Mouse (Mus musculus) midbrain, embryonic 10.5 days (tissue): ENCODE results near the gene Foxp1. TPM values are rescaled to one million over a fixed set of nuclear protein-coding genes. Genes with fewer than 3 reads are reported as not detected.

Experiments
- DNase-seq: peaks from one replicate; pipeline ENCODE4 v3.0.0-alpha.2; 2017; ENCODE audit warnings: low spot score
- H3K27ac ChIP-seq: fragments of 300-500 bp; sonication (generic); replicated peaks from 2 replicates; pipeline ENCODE4 v1.5.1; 2016; ENCODE audit warnings: mild to moderate bottlenecking
- H3K27me3 ChIP-seq: fragments of 300-500 bp; sonication (generic); 2 replicates; pipeline ENCODE4 v1.6.1; 2016; ENCODE audit warnings: low read depth, mild to moderate bottlenecking; ENCODE audit not compliant: poor library complexity, severe bottlenecking
- H3K36me3 ChIP-seq: fragments of 300-500 bp; sonication (generic); 2 replicates; pipeline ENCODE4 v1.6.1; 2016; ENCODE audit warnings: mild to moderate bottlenecking, moderate library complexity
- H3K4me1 ChIP-seq: fragments of 300-500 bp; sonication (generic); 2 replicates; pipeline ENCODE4 v1.6.1; 2016
- H3K4me3 ChIP-seq: fragments of 300-500 bp; sonication (generic); 2 replicates; pipeline ENCODE4 v1.5.1; 2016; ENCODE audit warnings: mild to moderate bottlenecking, moderate library complexity
- H3K9me3 ChIP-seq: fragments of 300-500 bp; sonication (generic); replicated peaks from 2 replicates; pipeline ENCODE4 v1.6.1; 2016; ENCODE audit warnings: mild to moderate bottlenecking
- WGBS: fragments of 180-500 bp; shearing (Covaris S2); methylation state at CpG from one replicate; pipeline ENCODE4 v1.1.7; 2016; 5-methylcytosine and 5-hydroxymethylcytosine counted together
- microRNA-seq: library from miRNA; unstranded; fragments of <30 nt; microRNA quantifications from one replicate; pipeline ENCODE4, GENCODE M21; 2017
- polyA plus RNA-seq: library from polyadenylated mRNA; unstranded; fragments of >200 nt; fragmentation: Nextera tagmentation; extraction: Ambion mirVana; gene quantifications from 2 replicates; pipeline ENCODE4 v1.2.1, GENCODE M21; 2016

Gene Foxp1
- polyA plus RNA-seq, 1 experiment from 2014 or later: 63.7 TPM

- Histone ChIP-seq H3K4me1 (peaks cover 17% of the 10 kb centered on the region), H3K4me3 (no peak overlapping the region), H3K27me3 (no peaks in the 10 kb centered on the region), H3K9me3 (no peaks in the 10 kb centered on the region; the same call in 1 of the 2 replicates), H3K36me3 (peaks cover 94% of the 10 kb centered on the region), H3K27ac (no peak overlapping the region)
- 94% methylated on average over 10 of the region's 10 CpGs for WGBS
- no peak for DNase-seq
Observed at GRCm38 (mm10) chr6:98934381-98934780, 588.1 kb downstream of the Foxp1 start.

- peaks cover 95% of the 10 kb centered on the region for H3K36me3 ChIP-seq
- H3K27ac ChIP-seq: no peak overlapping the region
- H3K27me3 ChIP-seq: no peaks in the 10 kb centered on the region
- H3K9me3 ChIP-seq: no peaks in the 10 kb centered on the region; the same call in 1 of the 2 replicates
- no peak overlapping the region for H3K4me3 ChIP-seq
- peaks cover 6% of the 10 kb centered on the region for H3K4me1 ChIP-seq
- no peak for DNase-seq
- 90% methylated on average over 18 of the region's 18 CpGs for WGBS
Observed at GRCm38 (mm10) chr6:98933135-98933724, 589.3 kb downstream of the Foxp1 start.

- H3K36me3 ChIP-seq: peaks cover 86% of the 10 kb centered on the region
- no peak for DNase-seq
- no peaks in the 10 kb centered on the region; the same call in 1 of the 2 replicates for H3K9me3 ChIP-seq
- no peaks in the 10 kb centered on the region for H3K27me3 ChIP-seq
- no peak overlapping the region for H3K4me3 ChIP-seq
- no peaks in the 10 kb centered on the region; the same call in 1 of the 2 replicates for H3K4me1 ChIP-seq
- 93% methylated on average over 8 of the region's 8 CpGs for WGBS
- no peak overlapping the region for H3K27ac ChIP-seq
Observed at GRCm38 (mm10) chr6:98931881-98932540, 590.5 kb downstream of the Foxp1 start.

GRCm38 (mm10) chr6:98930652-98931300 lies 591.7 kb downstream of the Foxp1 start:
- WGBS: 95% methylated on average over 15 of the region's 15 CpGs
- H3K9me3 ChIP-seq: no peaks in the 10 kb centered on the region; the same call in 1 of the 2 replicates
- no peak overlapping the region for H3K4me3 ChIP-seq
- H3K27me3 ChIP-seq: no peaks in the 10 kb centered on the region
- no peak for DNase-seq
- H3K4me1 ChIP-seq: no peaks in the 10 kb centered on the region; the same call in 1 of the 2 replicates
- peaks cover 74% of the 10 kb centered on the region for H3K36me3 ChIP-seq
- H3K27ac ChIP-seq: no peak overlapping the region

- H3K36me3 ChIP-seq: peaks cover 63% of the 10 kb centered on the region
- no peaks in the 10 kb centered on the region; the same call in 1 of the 2 replicates for H3K9me3 ChIP-seq
- DNase-seq: no peak
- WGBS: 89% methylated on average over 8 of the region's 8 CpGs
- H3K27ac ChIP-seq: no peak overlapping the region
- H3K27me3 ChIP-seq: no peaks in the 10 kb centered on the region
- no peak overlapping the region for H3K4me3 ChIP-seq
- no peaks in the 10 kb centered on the region; the same call in 1 of the 2 replicates for H3K4me1 ChIP-seq
Observed at GRCm38 (mm10) chr6:98928365-98928764, 594.2 kb downstream of the Foxp1 start.

GRCm38 (mm10) chr6:98901259-98901658 lies 621.3 kb downstream of the Foxp1 start:
- H3K4me3 ChIP-seq: no peak overlapping the region
- WGBS: 91% methylated on average over 6 of the region's 6 CpGs

GRCm38 (mm10) chr6:98878208-98878607 lies 644.3 kb downstream of the Foxp1 start:
- no peak overlapping the region for H3K4me3 ChIP-seq
- no peak for DNase-seq
- no peaks in the 10 kb centered on the region for H3K4me1 ChIP-seq
- 90% methylated on average over 1 of the region's 1 CpGs for WGBS
- H3K27me3 ChIP-seq: no peaks in the 10 kb centered on the region
- H3K27ac ChIP-seq: no peak overlapping the region
- H3K9me3 ChIP-seq: no peaks in the 10 kb centered on the region
- no peaks in the 10 kb centered on the region for H3K36me3 ChIP-seq

More at GRCm38 (mm10) chr6:98901259-98901658, 621.3 kb downstream of the Foxp1 start:
- Histone ChIP-seq H3K9me3 (no peaks in the 10 kb centered on the region), H3K27me3 (no peaks in the 10 kb centered on the region), H3K4me1 (no peaks in the 10 kb centered on the region), H3K36me3 (no peaks in the 10 kb centered on the region), H3K27ac (no peak overlapping the region)
- DNase-seq: no peak

- 66% methylated on average over 2 of the region's 2 CpGs for WGBS
- no peaks in the 10 kb centered on the region for H3K36me3 ChIP-seq
- no peak overlapping the region for H3K4me3 ChIP-seq
- H3K27ac ChIP-seq: no peak overlapping the region
- H3K27me3 ChIP-seq: no peaks in the 10 kb centered on the region
- no peaks in the 10 kb centered on the region for H3K9me3 ChIP-seq
- no peak for DNase-seq
- H3K4me1 ChIP-seq: no peaks in the 10 kb centered on the region
Observed at GRCm38 (mm10) chr6:98876401-98876800, 646.1 kb downstream of the Foxp1 start.

Small RNAs within 50 kb of the gene (microRNA-seq; reads per million reads assigned to microRNA genes)
- gene Gm22328 (not detected), gene Gm49348 (not detected)

Other genes with a start within 250 kb of the Foxp1 start
- 10.8 and 13.1 TPM in 2 replicates for gene Eif4e3, start 144.1 kb upstream of the Foxp1 start, polyA plus RNA-seq
- gene Gm20696, start 144.1 kb upstream of the Foxp1 start, polyA plus RNA-seq: 3.2 and 3.4 TPM in 2 replicates
- gene Gpr27, start 170.0 kb upstream of the Foxp1 start, polyA plus RNA-seq: 1.1 and 1.3 TPM in 2 replicates
- gene Prok2, start 203.7 kb upstream of the Foxp1 start, polyA plus RNA-seq: not detected in 2 replicates